Mouse (Mus musculus): ENCODE data around the gene Tgfb2. TPM values are rescaled to one million over a fixed set of nuclear protein-coding genes. Genes with fewer than 3 reads are reported as not detected.
A peak's percentile ranks its signal among the peaks of the same experiment; 100 is the strongest.

The Tgfb2 gene
- polyA plus RNA-seq, 1 experiment from 2014 or later: 10.6 TPM

DNA sequence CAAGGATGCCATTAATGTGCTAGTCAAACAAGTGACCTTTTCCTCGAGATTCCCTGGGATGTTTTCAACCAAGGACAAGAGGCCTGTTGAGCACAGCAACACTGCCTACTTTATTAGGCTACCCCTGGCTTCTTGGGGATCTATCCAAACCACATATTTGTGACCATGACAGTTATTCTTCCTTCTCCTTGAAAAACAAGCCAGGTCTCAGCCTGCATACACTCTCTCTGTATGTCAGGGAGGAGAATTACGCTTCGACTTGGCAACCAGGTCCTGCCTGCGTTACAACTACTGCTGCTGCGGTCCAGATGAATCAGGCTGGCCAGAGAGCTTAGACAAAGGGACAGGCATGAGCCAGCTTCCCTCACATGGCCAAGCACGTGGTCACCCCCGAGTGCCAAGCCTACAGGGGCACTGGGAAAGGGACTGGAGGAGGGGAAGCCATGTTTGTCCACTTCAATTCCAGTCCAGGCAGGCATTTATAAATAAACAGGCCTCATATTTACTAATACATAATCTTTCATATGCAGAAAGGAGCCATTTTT is 78.3 kb downstream of the Tgfb2 start:
- no peaks in the 10 kb centered on the region for H3K4me1 ChIP-seq
- H3K9me3 ChIP-seq: no peaks in the 10 kb centered on the region
- no peak overlapping the region for H3K4me3 ChIP-seq
- no peak overlapping the region for H3K27ac ChIP-seq
- DNase-seq (ENCODE audit: extremely low spot score, low spot score): no peak
- 87% methylated on average over 7 of the region's 7 CpGs for WGBS
- H3K36me3 ChIP-seq (replicated peaks): no peaks in the 10 kb centered on the region
- no peaks in the 10 kb centered on the region for H3K27me3 ChIP-seq (ENCODE audit: poor library complexity, severe bottlenecking)

DNA sequence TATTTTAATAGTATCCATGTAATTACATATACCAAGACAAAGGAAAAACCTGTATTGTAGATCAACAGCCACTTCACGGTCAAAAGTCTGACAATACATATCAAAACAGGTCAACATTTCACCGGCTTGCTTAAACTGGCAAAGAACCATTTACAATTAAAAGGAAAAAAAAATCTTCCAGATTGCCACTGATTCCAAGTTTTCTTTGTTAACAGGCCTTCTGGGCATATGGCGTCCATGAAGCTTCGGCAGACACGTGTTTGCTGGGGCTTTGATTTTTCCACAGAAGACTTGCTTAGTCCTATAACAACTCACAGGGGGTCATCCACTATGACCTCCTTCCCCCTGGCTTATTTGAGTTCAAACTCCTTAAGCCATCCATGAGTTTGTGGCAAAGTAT is 81.3 kb downstream of the Tgfb2 start:
- WGBS: 75% methylated on average over 5 of the region's 5 CpGs
- DNase-seq (ENCODE audit: extremely low spot score, low spot score): no peak
- H3K9me3 ChIP-seq: no peaks in the 10 kb centered on the region
- H3K4me3 ChIP-seq: no peak overlapping the region
- H3K27ac ChIP-seq: no peak overlapping the region
- H3K36me3 ChIP-seq (replicated peaks): no peaks in the 10 kb centered on the region
- no peaks in the 10 kb centered on the region for H3K27me3 ChIP-seq (ENCODE audit: poor library complexity, severe bottlenecking)
- H3K4me1 ChIP-seq: no peaks in the 10 kb centered on the region

DNA sequence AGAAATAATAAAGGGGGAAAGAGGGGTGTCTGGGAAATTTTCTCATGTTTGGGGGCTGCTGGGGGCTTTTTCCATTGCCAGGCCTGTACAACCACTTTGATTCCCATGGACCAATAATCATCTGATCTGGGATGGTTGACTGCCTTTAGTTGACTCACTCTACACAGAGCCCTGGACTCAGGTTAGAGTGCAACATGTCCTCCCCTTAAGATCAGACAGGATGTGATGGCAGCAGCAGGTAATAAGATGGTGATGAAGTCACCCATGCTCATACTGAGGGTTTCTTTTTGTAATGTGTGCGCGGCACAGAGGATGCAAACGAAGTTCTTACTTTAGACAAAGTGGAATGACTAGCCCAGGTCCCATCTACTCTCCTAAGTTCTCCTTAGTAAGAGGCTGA is 84.0 kb downstream of the Tgfb2 start:
- H3K4me1 ChIP-seq: no peaks in the 10 kb centered on the region
- no peak overlapping the region for H3K27ac ChIP-seq
- over 99% methylated on average over 3 of the region's 3 CpGs for WGBS
- no peaks in the 10 kb centered on the region for H3K27me3 ChIP-seq (ENCODE audit: poor library complexity, severe bottlenecking)
- no peak overlapping the region for H3K4me3 ChIP-seq
- no peaks in the 10 kb centered on the region for H3K36me3 ChIP-seq (replicated peaks)
- H3K9me3 ChIP-seq: no peaks in the 10 kb centered on the region
- no peak for DNase-seq (ENCODE audit: extremely low spot score, low spot score)

DNA sequence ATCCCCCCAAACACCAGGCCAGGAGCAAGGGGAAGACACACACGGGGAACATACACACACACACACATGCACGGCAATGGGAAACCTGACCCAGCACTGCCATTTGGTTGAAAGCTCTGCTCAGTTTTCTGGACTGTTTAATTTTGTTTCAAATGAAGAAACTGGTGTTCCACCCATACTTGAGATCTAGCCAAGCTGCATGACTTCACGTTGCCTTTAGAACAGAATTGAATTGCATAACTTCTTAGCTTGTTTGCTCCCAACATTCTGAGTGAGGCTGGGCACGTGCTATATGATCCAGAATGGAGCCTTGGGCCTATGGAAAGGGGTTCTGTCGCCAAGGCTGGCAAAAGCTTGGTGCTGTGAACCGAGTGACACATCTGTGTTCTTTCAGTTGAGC is 87.5 kb downstream of the Tgfb2 start:
- no peaks in the 10 kb centered on the region for H3K27me3 ChIP-seq (ENCODE audit: poor library complexity, severe bottlenecking)
- no peaks in the 10 kb centered on the region for H3K9me3 ChIP-seq
- no peaks in the 10 kb centered on the region for H3K4me1 ChIP-seq
- DNase-seq (ENCODE audit: extremely low spot score, low spot score): no peak
- no peaks in the 10 kb centered on the region for H3K36me3 ChIP-seq (replicated peaks)
- WGBS: 85% methylated on average over 6 of the region's 6 CpGs
- H3K4me3 ChIP-seq: no peak overlapping the region
- H3K27ac ChIP-seq: no peak overlapping the region

DNA sequence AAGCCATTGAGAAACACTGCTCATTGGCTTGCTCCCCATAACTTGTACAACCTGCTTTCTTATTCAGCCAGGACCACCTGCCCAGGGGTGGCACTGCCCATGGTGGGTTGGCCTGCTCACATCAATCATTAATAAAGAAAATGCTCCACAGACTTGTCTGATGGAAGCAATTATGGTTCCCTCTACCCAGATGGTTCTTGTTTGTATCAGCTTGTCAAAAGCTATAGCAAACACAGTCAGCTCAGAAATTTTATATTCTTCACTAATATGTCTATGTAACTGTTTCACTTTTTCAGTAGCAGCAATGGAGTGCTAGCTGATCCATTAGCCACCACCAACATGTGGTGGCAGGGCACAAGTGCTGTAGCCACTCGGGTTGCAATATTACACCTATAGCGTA is 94.4 kb downstream of the Tgfb2 start:
- H3K36me3 ChIP-seq (replicated peaks): no peaks in the 10 kb centered on the region
- DNase-seq (ENCODE audit: extremely low spot score, low spot score): no peak
- WGBS: 95% methylated on average over 2 of the region's 2 CpGs
- H3K9me3 ChIP-seq: no peaks in the 10 kb centered on the region
- no peak overlapping the region for H3K4me3 ChIP-seq
- no peak overlapping the region for H3K27ac ChIP-seq
- peaks cover 13% of the 10 kb centered on the region for H3K4me1 ChIP-seq
- no peaks in the 10 kb centered on the region for H3K27me3 ChIP-seq (ENCODE audit: poor library complexity, severe bottlenecking)

DNA sequence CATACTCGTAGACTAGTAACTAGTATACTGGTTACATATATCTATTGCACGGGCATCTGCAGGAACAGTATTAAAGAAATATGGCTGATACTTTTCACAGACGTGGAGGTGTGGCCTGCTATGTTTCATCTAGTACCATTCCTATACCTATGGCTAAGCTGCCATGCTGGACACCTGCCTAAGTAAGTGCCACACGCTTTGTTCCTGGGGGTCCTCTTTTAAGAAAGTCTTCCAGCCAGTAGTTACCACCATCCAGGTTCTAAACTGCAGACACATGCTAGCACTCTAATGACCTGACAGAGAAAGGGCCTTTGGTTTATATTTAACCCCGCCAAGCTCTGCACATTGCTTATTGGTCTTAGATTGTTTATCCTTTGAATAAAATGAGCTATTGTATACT is 95.3 kb downstream of the Tgfb2 start:
- H3K9me3 ChIP-seq: no peaks in the 10 kb centered on the region
- no peaks in the 10 kb centered on the region for H3K27me3 ChIP-seq (ENCODE audit: poor library complexity, severe bottlenecking)
- no peak for DNase-seq (ENCODE audit: extremely low spot score, low spot score)
- 89% methylated on average over 5 of the region's 5 CpGs for WGBS
- peak overlapping the region; percentile 79 for H3K27ac ChIP-seq
- H3K4me3 ChIP-seq: no peak overlapping the region
- H3K36me3 ChIP-seq (replicated peaks): no peaks in the 10 kb centered on the region
- peaks cover 13% of the 10 kb centered on the region for H3K4me1 ChIP-seq

DNA sequence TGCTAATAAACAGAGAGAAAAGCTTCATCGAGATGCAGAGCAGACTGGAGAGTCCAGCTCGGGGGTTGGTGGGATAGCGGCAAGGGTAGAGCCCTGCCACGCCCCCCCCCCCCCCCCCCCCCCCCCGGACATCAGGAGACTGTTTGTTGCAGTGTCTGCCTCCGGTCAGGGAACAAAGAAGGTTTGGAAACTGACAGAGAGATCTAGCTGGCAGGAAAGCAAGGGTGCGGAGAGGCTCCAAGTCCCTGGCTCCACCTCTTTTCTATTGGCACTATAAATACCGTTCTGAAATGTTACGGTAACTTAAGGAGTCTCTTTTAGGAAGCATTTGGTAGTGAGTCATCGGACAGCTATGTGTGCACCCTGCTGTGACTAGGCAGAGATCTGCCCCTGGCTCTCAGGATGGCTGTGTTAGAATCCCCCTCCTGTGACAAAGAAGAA is 96.0 kb downstream of the Tgfb2 start:
- WGBS: 20% methylated on average over 9 of the region's 10 CpGs
- H3K27ac ChIP-seq: peak overlapping the region; percentile 79
- DNase-seq (ENCODE audit: extremely low spot score, low spot score): peak; percentile 36

DNA sequence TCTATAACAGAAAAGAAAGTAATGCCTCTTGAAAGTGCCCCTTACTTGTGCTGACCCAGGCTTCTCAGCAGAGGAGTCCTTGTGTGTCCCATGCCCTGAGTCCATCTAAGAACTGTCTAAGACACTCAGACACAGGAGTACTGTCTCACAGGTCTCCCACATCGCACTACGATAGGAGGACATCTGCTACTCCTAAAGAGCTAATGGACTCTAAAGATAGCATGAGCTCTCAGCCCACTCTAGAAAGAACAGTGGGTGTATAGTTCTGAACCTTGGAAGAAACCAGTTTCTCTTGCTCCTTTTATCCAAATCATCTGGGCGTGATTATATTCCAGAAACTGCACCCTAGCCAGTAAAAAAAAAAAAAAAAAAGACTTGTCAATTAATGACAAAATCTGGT is 97.7 kb downstream of the Tgfb2 start:
- Histone ChIP-seq H3K36me3 (replicated peaks) (no peaks in the 10 kb centered on the region), H3K27ac (no peak overlapping the region)
- 96% methylated on average over 3 of the region's 3 CpGs for WGBS

More for the DNA sequence above, 96.0 kb downstream of the Tgfb2 start:
- H3K4me3 ChIP-seq: peak overlapping the region; percentile 16; the same call in 1 of the 2 replicates
- H3K4me1 ChIP-seq: peaks cover 13% of the 10 kb centered on the region
- H3K36me3 ChIP-seq (replicated peaks): no peaks in the 10 kb centered on the region
- H3K27me3 ChIP-seq (ENCODE audit: poor library complexity, severe bottlenecking): no peaks in the 10 kb centered on the region
- H3K9me3 ChIP-seq: no peaks in the 10 kb centered on the region

DNA sequence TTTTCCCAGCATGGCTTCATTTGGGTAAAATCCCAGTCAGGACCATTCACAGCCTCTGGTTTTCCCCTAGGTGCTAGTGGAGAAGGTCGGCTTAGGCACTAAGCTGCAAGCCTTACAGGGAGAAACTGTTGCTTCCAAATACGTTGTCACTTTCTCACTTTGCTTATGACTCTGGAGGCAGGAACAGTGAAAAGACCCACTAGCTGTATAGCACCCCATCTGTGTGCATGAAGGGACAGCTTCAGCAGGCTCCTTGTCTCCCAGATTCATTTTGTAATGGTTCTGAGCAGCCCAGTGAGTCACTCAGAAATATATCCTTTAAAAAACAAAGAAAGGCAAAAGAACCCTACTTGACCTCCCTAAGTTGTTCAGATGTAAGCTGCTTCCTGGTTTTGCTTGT is 100.2 kb downstream of the Tgfb2 start:
- H3K27me3 ChIP-seq (ENCODE audit: poor library complexity, severe bottlenecking): no peaks in the 10 kb centered on the region
- no peak for DNase-seq (ENCODE audit: extremely low spot score, low spot score)
- no peak overlapping the region for H3K27ac ChIP-seq
- no peaks in the 10 kb centered on the region for H3K36me3 ChIP-seq (replicated peaks)
- H3K4me1 ChIP-seq: peaks cover 21% of the 10 kb centered on the region
- WGBS: 83% methylated on average over 2 of the region's 2 CpGs
- H3K9me3 ChIP-seq: no peaks in the 10 kb centered on the region
- no peak overlapping the region for H3K4me3 ChIP-seq

More for the DNA sequence above, 97.7 kb downstream of the Tgfb2 start:
- H3K4me3 ChIP-seq: no peak overlapping the region
- no peaks in the 10 kb centered on the region for H3K27me3 ChIP-seq (ENCODE audit: poor library complexity, severe bottlenecking)
- no peaks in the 10 kb centered on the region for H3K9me3 ChIP-seq
- H3K4me1 ChIP-seq: peaks cover 13% of the 10 kb centered on the region
- DNase-seq (ENCODE audit: extremely low spot score, low spot score): no peak

DNA sequence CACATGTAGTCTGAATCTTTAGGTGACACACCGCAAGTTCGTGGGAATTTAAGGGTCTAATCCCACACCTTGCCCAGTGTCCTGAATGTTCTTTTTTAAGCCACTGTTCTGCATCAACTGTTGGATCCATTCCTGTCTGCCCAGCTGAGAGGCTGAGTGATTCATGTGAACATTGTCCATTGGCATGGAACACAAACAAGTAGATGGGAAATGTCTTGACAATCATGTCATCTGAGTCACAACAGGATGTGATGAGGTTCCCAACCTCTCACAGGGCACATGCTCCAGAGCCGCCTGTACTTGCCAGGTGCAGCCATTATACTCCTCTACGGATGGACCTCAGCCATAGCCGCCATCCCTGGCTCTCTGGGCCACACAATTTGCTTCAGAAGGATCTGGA is 101.7 kb downstream of the Tgfb2 start:
- Histone ChIP-seq H3K36me3 (replicated peaks) (no peaks in the 10 kb centered on the region), H3K9me3 (no peaks in the 10 kb centered on the region), H3K27me3 (ENCODE audit: poor library complexity, severe bottlenecking) (no peaks in the 10 kb centered on the region), H3K4me3 (no peak overlapping the region), H3K27ac (no peak overlapping the region), H3K4me1 (peaks cover 8% of the 10 kb centered on the region)
- no peak for DNase-seq (ENCODE audit: extremely low spot score, low spot score)
- 93% methylated on average over 5 of the region's 5 CpGs for WGBS

DNA sequence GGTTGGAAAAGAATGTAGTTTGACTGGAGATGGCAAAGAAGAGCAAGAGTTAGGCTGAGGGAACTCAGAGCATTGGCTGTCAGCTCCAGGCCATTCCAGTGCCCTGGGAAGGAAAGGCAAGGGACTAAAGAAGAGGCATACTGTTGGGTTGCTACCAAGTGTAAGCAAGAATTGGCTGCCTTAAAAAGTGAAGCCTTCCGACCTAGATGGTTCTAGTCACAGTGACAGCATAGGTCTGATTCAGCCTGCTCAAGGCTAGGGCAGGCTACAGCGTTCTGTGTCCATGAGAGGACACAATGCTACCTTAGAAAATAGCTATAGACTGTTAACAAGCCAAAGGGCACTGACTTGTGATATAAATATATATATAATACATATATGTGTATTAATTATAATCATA is 117.6 kb downstream of the Tgfb2 start:
- H3K27me3 ChIP-seq (ENCODE audit: poor library complexity, severe bottlenecking): no peaks in the 10 kb centered on the region
- 97% methylated on average over 2 of the region's 2 CpGs for WGBS
- no peaks in the 10 kb centered on the region for H3K4me1 ChIP-seq
- H3K4me3 ChIP-seq: no peak overlapping the region
- no peak overlapping the region for H3K27ac ChIP-seq
- no peak for DNase-seq (ENCODE audit: extremely low spot score, low spot score)
- no peaks in the 10 kb centered on the region for H3K36me3 ChIP-seq (replicated peaks)
- H3K9me3 ChIP-seq: no peaks in the 10 kb centered on the region

DNA sequence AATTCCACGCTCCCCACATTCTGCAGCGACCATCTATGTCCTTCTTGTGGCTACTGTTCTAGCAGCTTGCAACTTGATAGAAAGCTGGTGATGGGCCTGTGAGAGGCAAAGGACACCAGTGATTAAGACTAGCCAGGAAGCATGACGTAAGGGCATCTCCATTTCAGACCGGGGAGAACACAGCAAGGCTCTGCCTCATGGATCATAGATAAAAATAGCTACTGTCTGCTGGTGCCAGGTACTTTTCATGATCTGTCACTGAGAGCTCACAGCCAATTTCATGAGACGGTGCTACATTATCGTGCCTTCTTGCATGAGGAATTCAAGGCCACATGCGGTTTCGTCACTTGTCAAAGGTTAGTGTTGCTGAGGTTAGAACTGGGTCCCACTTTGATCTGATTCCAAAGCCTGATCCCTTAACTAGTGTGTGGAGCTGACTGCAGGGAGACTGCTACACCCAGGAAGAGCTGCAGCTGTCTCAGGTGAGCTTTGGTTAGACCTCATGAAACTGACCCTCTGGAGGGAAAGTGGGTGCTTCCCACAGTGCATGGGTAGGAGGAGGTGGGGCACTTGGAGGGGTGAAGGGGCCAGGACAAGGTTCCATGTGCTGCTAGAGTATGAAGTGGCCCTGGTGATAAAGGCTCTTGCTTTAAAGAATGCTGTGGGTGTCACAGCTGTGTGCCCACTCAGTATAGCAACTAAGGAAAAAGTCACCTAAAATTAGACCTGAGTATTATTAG is 118.6 kb downstream of the Tgfb2 start:
- Histone ChIP-seq H3K27me3 (ENCODE audit: poor library complexity, severe bottlenecking) (no peaks in the 10 kb centered on the region), H3K36me3 (replicated peaks) (no peaks in the 10 kb centered on the region), H3K4me1 (no peaks in the 10 kb centered on the region), H3K27ac (no peak overlapping the region), H3K4me3 (no peak overlapping the region), H3K9me3 (no peaks in the 10 kb centered on the region)
- WGBS: 92% methylated on average over 8 of the region's 8 CpGs
- DNase-seq (ENCODE audit: extremely low spot score, low spot score): no peak

DNA sequence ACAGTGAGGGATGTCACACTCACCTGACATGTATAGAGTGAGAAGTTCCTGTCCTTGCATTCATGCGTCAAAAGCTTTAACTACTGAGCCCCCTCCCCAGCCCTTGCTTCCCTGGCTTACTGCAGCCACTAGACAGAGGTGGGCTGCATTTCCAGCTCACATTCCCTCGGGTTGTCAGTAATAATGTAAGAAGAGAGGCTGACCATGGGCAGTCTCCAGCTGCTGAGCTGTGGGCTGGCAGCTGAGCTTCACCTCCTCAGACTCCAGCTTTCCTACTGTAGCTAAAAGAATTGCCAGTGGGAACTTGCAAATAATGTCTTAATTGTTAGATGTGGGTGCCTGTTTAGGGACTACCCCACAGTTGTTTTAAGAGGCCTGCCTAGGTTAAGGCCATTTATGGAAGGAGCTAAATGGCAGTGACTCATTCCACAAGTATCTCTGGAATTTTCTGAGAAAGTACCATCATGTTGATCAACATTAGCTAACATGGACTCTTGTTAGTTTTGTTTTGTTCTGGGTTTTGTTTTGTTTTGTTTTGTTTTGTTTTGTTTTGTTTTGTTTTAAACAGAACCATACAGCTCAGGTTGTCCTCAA is 120.1 kb downstream of the Tgfb2 start:
- Histone ChIP-seq H3K4me3 (no peak overlapping the region), H3K27me3 (ENCODE audit: poor library complexity, severe bottlenecking) (no peaks in the 10 kb centered on the region), H3K9me3 (no peaks in the 10 kb centered on the region), H3K36me3 (replicated peaks) (no peaks in the 10 kb centered on the region), H3K4me1 (no peaks in the 10 kb centered on the region; the same call in 1 of the 2 replicates), H3K27ac (no peak overlapping the region)
- DNase-seq (ENCODE audit: extremely low spot score, low spot score): no peak
- 76% methylated on average over 2 of the region's 2 CpGs for WGBS

All from forebrain, embryonic 10.5 days (tissue).